Mouse (Mus musculus) neural tube, embryonic 10.5 days (tissue): ENCODE results near the gene Auts2.
A peak's percentile ranks its signal among the peaks of the same experiment; 100 is the strongest.

Experiments
- DNase-seq: peaks from one replicate; pipeline ENCODE4 v3.0.0-alpha.2; 2017; ENCODE audit warnings: low spot score; ENCODE audit errors: extremely low spot score

Auts2 gene

DNA sequence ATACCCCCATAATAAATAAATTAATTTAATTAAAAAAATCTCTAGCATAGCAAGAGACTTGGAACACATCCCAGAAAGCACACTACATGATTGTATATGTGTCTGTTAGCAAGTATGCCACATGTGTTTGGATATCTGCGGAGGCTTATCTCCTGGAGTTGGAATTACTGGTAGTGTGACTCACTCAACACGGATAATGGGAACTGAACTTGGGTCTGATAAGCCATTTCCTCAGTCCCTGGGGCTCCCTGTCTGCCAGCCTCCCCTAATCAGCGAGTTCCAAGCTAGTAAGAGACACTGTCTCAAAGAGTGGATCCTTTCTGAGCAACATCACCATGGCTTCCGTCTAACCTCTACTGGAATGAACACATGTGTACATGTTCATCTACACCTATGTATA, 1056.6 kb downstream of the Auts2 start:
- no peak for DNase-seq

DNA sequence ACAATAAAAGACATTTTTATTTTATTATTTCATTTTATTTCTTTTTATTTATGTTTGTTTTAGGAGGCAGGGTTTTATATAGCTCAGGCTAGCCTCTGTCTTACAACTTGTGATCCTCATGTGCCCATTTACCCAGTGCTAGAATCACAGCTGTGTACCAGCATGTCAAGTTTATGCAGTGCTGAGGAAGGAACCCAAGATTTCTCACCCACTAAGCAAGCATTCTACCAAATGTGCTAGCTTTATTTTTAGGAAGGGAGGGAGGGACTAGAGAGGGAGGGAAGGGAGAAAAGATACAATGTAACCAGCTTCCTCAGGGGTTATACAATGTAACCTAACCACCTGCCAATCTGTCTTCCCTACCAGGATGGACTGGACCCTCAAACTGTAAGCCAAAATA, 1067.9 kb downstream of the Auts2 start:
- DNase-seq, result no peak

DNA sequence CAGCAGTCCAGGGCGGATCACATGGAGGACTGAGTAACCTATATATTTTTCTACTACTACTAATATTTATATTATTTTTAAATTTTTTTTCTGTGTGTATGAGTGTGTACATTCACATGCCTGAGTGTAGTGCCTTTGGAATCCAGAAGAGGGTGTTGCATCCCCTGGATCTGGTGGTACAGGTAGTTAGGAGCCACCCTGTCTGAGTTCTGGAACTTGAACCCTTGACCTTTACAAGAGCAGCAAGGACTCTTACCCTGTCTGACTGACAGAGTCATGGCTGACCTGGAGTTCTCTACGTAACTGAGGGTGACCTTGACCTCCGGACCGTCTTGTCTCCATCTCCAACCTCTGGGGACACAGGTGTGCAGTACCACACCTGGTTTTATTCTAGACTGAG, 1074.5 kb downstream of the Auts2 start:
- no peak for DNase-seq

DNA sequence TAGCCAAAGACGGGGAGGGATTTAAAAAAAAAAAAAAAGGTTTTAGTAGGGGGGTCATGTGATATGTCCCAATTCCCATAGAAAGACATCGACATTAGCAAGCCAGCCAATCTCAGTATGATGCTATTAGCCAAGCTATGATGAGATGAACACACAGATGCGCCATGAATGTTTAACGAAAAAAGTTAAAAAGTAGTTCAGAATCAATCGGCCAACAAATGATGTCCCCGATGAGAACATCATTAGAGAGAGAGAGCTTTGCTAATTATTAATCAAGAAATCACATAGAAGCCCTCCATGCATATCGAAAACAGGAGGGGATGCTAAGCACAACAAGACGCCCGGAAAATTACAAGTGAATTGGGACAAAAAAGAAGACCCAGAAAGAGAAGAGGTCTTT, 1077.0 kb downstream of the Auts2 start:
- DNase-seq, result no peak

DNA sequence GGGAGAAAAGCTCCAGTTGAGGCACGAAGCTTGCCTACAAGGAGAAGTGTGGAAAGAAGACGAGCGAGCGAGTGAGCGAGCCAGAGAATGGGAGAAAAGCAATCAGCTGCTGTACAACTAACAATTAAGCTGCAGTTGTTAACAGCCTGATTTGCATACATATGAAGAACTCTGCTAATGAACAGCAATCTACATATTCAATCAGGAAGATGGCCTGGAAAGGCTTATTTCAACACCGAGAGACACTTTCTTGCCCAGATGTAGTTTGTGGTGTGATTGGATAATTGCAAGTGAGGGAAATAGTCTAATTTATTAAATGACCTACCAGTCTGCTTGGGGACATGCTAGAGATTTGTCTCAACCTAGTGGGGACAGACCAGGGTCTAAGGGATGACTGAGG, 1079.7 kb downstream of the Auts2 start:
- DNase-seq, result no peak

DNA sequence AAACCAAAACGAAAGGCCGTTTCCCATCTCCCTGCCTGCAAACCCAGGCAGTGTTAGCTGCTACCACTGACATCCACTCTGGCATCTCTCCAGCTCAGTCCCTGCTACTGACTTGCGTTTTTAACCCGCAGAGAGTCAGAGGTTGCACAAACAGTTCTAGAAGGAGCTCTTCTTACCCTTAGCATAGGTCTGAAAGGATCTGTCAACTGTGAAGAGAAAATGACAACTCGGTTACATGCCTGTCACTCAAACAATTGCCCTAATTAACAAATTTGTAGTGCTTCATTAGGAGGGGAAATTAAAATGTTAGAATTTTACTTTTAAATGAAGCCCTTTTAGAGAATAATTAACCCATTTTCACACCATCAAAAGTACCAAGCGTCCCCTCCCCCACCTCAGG, 1083.2 kb downstream of the Auts2 start:
- DNase-seq, result no peak

DNA sequence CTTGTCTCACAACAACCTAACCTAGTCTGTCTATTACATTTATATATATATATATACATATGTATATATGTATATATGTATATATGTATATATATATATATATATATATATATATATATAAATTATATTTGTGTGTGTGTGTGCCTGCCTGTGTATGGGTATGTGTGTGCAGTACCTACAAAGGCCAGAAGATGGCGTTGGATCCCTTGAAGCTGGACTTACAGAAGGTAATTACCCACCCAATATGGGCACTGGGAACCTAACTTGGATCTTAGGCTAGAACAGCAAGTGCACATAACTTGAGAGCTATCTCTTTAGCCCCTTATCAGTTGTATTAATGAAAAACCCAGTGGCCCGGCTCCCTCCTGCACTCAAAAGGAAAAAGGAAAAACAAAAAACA, 1083.6 kb downstream of the Auts2 start:
- no peak for DNase-seq

DNA sequence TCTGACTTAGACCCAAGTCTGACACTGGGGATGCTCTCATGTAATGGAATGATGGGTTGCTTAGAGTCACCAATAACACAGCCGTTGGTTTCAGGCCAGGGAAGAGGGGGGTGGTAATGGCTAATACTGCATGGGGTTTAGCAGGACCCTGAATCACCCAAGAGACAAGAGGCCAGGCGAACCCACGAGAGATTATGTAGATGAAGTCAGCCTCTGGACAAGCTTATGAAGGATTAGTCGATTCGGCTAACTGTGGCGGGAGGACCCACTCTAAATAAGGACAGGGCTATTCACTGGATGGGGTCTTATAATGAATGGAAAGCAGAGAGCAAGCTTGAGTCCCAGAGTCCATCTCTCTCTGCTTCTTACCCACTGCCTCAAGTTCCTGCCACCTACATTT, 1084.4 kb downstream of the Auts2 start:
- no peak for DNase-seq

DNA sequence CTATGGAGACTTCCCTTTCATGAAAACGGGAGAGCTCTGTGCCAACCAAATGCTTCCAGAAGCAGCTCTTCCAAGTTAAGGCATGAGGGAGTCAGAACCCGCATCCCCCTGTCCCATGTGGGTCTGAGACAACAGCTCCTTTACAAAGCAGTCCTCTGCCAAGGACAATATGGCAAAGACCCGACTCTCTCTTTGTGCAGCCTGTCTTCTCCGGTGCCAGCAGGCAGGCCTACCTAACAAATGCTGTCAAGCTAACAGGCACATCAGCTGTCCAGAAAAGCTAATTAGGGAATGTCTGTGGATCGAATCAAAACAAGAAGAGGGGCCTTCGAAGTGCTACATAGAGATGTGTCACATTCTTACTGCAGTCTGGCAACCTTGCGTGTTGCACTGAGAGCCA, 1085.1 kb downstream of the Auts2 start:
- no peak for DNase-seq

DNA sequence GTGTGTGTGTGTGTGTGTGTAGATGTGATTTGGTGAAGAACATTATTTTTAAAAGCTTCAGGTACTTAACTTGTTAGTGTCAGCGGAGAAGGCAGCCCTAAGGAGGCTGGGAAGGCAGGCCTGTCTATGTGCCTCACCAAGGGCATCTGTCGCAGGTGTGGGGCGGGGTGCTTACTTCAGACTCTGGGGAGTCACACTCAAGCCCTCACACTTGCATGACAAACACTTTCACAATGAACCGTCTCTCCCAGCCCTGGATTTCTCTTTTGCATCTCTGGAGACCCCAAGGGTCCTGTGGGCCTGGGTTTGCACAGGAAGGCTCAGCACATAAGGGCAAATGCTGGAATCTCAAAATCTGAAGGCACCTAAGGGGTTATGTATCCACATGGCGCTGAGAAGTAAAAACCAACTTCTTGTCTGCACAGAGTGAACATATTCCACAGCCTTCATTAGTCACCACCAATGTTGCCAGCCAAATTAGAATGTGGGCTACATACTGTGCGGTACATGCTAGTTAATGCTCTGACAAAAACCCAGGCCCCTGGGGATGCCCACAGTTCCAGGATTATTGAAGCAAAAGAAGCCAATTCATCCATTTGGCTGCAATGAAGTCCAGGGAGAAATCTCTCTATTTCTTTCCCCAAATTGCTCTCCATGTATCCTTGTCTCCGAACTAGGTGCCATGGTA, 1093.8 kb downstream of the Auts2 start:
- DNase-seq, result no peak

DNA sequence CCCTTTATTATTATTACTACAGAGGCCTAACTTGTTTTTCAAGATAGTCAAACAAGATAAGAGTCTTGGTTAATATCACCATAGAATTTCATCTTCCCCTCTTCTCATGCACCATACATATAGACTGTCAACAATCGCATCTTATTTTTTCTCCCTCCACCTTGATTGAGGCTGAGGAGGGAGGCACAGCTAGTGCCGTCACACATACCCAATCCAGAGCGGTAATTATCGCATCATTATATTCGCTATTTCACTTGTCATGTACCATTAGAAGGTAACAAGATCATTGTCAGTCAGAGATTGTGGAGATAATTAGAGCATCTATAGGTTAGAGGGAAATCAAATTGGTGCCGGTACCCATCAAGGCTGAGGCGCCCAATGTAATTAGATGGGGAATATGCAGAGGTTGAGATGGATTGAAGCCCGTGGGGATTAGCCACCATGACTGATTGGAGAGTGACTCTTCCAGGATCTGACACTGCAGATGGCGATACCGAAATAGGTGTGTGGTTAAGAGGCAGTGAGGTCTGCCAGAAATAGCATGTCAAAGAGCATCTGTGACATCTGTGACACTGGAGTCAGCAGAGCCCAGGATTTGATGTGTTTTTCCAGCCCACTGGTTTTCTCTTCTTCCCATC, 1107.8 kb downstream of the Auts2 start:
- DNase-seq, result no peak

DNA sequence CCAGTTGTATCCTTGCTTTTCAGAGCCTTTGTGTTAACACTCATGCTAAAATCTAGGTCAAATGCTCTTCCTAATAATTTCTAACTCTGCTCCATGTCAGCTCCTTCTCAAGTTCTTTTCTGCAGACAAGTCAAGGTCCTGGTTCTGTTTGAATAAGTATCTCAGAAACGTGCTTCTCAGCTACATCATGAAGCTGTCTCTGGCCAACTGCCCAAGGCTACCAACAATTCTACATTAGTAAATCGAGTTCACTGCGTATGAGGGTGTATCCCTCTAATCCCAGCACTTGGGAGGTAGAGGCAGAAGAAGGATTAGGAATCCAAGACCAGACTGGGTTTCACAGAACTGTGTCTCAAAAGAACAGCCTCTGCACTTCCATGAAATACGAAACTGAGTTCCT, 1109.9 kb downstream of the Auts2 start:
- DNase-seq, result no peak

DNA sequence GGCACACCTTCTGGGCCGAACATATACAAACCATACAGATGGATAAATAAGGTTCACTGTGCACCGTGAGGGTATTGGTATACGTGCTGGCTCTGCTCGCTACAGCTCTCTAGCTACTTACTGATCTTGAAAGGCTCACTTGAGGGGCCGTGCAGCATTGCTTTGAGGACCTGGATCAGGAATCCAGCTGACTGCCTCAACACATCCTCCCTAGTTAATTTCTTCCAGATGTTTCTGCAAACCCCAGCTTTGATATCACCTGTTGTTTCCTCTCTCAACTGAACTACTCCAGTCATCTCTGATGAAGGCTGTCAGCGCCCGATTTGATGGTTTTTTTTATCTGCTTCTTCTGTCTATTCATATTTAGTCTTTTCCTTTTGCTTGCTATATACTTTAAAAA, 1111.2 kb downstream of the Auts2 start:
- DNase-seq, result no peak

DNA sequence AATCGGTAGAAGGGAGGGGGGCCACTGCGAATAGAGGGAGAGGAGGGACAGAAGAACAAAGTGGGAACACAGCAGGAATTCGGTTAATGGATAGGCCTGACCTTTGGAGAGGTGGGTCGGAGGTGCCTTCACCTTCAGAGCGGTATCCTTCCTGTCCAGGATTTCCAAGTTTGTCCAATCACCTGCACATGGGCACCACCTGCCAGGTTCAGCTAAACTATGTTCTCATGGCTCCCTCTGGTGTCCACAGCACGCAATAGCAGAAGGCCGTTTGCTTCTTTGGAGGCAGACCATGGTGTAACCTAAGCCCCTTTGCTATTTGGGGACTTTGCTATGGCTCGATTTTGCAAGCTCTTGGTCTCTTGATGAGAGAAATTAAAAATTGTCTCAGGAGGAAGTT, 1113.0 kb downstream of the Auts2 start:
- DNase-seq, result peak; percentile 60

DNA sequence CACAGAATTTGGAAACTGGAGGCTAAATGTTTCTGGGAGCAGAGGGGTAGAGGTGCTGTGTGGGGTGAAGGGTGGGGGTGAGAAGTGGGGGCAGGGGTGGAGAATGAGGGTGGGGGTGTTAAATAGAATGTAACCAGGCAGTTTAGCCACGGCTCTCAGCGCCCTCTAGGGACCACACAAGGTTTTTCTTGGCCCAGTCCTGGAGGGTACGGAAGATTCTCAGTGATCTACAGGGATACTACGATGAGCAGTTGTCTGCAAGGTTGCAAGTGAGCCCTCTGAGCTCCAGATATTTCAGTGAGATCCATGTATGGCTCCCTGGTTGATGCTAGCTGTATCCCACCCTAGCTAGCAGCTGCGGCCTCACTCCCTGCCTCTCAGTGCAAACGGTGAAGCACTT, 1113.6 kb downstream of the Auts2 start:
- DNase-seq, result no peak

DNA sequence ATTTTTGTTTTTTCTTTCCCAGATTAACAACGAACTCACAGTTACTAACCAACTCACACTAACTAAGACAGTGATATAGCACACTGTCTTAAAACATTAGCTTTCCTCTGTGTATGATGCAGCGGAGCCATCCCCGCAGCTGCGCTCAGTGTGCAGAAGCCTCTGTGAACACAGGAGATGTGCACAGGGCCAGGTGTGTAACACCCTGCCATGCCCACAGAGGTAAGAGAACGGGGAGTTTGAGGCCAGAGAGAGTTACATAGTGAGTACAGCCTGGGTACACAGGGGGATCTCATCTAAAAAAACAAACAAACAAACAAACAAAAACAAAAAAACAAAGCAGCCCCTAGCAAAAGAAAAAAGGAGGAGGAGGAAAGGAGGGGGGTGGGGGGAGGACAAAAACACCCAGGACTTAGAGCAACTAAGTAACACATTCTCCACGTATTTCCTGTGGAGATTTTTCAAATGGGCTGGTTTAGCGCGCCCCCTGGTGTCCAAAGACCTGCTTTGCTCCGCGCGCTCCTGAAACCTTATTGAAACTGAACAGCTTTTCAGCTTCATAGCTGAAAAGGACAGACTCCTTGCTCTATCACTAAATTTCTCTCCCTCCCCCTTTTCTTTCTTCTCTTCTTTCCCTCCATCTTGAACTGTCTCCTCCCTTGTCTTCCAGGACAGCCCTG, 1115.3 kb downstream of the Auts2 start:
- peak; percentile 81 for DNase-seq

DNA sequence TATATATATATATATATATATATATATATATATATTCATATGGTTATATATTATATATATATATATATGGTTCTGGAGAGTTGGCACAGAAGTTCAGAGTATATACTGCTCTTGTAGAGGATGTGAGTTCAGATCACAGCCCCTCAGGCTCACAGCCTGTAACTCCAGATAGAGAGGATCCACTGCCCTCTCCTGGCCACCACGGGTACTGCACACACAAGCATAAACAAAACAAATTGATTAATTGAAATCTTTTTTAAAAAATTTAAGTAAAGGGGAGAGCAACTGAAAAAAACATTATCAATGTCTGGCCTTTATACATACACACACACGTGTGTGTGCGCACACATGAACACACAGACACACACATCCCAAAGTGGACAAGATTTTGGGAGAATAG, 1120.4 kb downstream of the Auts2 start:
- DNase-seq, result no peak

DNA sequence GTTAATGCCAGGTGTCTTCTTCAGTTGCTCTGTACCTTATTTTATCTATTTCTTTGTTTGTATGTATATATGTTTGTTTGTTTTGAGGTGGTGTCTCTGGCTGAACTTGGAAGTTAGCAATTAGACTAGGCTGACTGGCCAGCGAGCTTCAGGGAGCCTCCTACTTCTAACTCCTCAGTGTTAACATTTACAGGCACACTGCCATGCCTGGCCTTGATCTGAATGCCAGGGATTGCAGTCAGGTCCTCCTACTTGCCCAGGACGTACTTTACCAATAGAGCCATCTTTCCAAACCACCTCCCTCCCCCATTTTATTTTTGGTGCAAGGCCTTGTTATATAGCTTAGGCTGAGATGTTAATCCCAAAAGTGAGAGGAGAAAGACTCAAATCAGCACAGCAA, 1122.7 kb downstream of the Auts2 start:
- DNase-seq, result no peak

DNA sequence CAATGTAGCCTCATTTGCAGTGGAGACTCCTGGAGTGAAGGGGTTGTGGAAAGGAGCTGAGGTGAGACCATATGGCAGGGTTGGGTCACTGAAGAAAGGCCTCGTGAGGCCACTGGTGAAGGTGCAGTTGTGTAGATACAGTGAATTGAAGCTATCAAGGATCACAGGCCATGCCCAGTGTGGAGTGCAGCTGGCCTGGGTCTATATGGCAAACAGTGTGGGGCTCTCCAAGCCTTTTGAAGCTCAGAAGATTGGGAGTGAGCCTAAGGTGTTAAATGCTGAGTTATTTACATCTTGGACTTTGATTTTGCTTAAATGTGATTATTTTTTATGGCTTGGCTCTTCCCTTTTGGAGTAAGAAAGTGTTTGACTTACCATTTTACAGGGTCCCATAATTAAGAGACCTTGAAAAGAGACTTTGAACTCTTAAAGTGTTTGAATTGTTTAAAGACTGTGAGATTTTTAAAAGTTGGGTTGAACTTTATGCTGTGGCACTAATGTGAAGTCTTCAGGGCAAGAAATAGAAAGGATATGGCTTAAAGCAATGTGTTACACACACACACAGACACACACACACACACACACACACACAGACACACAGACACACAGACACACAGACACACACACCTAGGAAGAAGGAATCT, 1127.1 kb downstream of the Auts2 start:
- DNase-seq, result no peak

DNA sequence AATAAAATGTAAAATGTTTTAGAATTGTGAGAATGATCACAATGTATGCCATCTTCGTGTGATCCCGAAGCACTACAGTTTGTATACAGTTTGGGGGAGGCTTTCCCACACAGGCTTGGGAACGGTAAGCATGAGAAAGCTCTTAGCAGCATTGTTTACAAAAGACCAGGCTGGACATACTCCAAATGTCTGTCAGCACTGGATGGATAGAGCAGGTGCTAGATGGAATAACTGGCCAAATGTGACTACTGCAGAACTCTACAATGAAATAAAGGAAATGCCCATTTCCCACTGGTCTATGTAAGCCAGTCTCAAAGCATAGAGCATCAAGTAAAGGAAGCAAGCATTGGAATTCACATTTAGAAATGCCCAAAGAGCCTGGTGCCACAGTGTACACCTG, 1144.9 kb downstream of the Auts2 start:
- no peak for DNase-seq

DNA sequence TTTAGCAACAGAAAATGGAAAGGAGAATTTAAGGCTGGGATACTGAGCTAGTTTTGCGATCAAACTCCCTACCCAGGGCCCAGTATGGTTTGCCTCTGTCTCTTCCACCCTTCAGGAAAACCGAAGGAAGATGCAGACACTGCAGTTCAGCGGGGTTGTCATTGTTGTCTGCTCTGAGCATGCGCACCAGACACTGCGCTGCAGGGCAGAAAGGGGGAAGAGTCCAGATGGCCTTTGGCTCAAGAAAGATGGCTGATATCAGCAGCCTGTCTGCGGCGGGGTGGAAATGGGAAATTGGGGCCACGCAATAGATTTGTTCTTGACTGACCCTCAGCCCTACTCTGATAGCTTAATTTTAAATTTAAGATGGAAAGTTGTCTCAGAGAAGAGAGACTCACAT, 1147.4 kb downstream of the Auts2 start:
- no peak for DNase-seq
